Mouse (Mus musculus): ENCODE data around the gene Angptl6. TPM values are rescaled to one million over a fixed set of nuclear protein-coding genes. Genes with fewer than 3 reads are reported as not detected.

Angptl6 gene
- polyA plus RNA-seq, 1 experiment from 2014 or later: 2.7 TPM

GRCm38 (mm10) chr9:20875021-20875790 lies 4.3 kb downstream of the Angptl6 start:
- Histone ChIP-seq H3K4me3 (ENCODE audit: low read length) (no peak overlapping the region), H3K27ac (ENCODE audit: low read length) (no peak overlapping the region), H3K9me3 (ENCODE audit: control insufficient read depth, low read length) (no peaks in the 10 kb centered on the region), H3K36me3 (ENCODE audit: control insufficient read depth, insufficient read depth, low read length) (no peaks in the 10 kb centered on the region), H3K9ac (ENCODE audit: low read length) (no peak overlapping the region), H3K27me3 (ENCODE audit: control insufficient read depth, insufficient read depth, low read depth, low read length) (no peaks in the 10 kb centered on the region), H3K4me2 (ENCODE audit: low read depth, low read length) (no peak overlapping the region), H3K4me1 (replicated peaks; ENCODE audit: control insufficient read depth, insufficient read depth, low read length) (peaks cover 5% of the 10 kb centered on the region)
- 55% methylated on average over 23 of the region's 23 CpGs for WGBS
- no peak for ATAC-seq (ENCODE audit: low read depth)

GRCm38 (mm10) chr9:20873521-20873920 lies 6.0 kb downstream of the Angptl6 start:
- H3K9ac ChIP-seq (ENCODE audit: low read length): no peak overlapping the region
- no peak overlapping the region for H3K4me3 ChIP-seq (ENCODE audit: low read length)
- ATAC-seq (ENCODE audit: low read depth): no peak
- 77% methylated on average over 12 of the region's 12 CpGs for WGBS
- H3K4me1 ChIP-seq (replicated peaks; ENCODE audit: control insufficient read depth, insufficient read depth, low read length): peaks cover 9% of the 10 kb centered on the region
- H3K9me3 ChIP-seq (ENCODE audit: control insufficient read depth, low read length): no peaks in the 10 kb centered on the region
- peaks cover 5% of the 10 kb centered on the region; the same call in 1 of the 2 replicates for H3K27me3 ChIP-seq (ENCODE audit: control insufficient read depth, insufficient read depth, low read depth, low read length)
- H3K4me2 ChIP-seq (ENCODE audit: low read depth, low read length): no peak overlapping the region
- H3K27ac ChIP-seq (ENCODE audit: low read length): no peak overlapping the region
- no peaks in the 10 kb centered on the region for H3K36me3 ChIP-seq (ENCODE audit: control insufficient read depth, insufficient read depth, low read length)

- Histone ChIP-seq H3K4me1 (replicated peaks; ENCODE audit: control insufficient read depth, insufficient read depth, low read length) (peaks cover 9% of the 10 kb centered on the region), H3K9me3 (ENCODE audit: control insufficient read depth, low read length) (no peaks in the 10 kb centered on the region), H3K9ac (ENCODE audit: low read length) (no peak overlapping the region), H3K4me2 (ENCODE audit: low read depth, low read length) (no peak overlapping the region), H3K36me3 (ENCODE audit: control insufficient read depth, insufficient read depth, low read length) (no peaks in the 10 kb centered on the region), H3K4me3 (ENCODE audit: low read length) (no peak overlapping the region), H3K27ac (ENCODE audit: low read length) (no peak overlapping the region), H3K27me3 (ENCODE audit: control insufficient read depth, insufficient read depth, low read depth, low read length) (peaks cover 8% of the 10 kb centered on the region; the same call in 1 of the 2 replicates)
- WGBS: 82% methylated on average over 10 of the region's 10 CpGs
- ATAC-seq (ENCODE audit: low read depth): no peak
Measured at GRCm38 (mm10) chr9:20872991-20873390, 6.5 kb downstream of the Angptl6 start.

GRCm38 (mm10) chr9:20870211-20871173 lies 9.0 kb downstream of the Angptl6 start:
- H3K4me3 ChIP-seq (ENCODE audit: low read length): no peak overlapping the region
- no peak overlapping the region for H3K9ac ChIP-seq (ENCODE audit: low read length)
- H3K9me3 ChIP-seq (ENCODE audit: control insufficient read depth, low read length): no peaks in the 10 kb centered on the region
- WGBS: 69% methylated on average over 12 of the region's 12 CpGs
- H3K36me3 ChIP-seq (ENCODE audit: control insufficient read depth, insufficient read depth, low read length): no peaks in the 10 kb centered on the region
- no peak overlapping the region for H3K4me2 ChIP-seq (ENCODE audit: low read depth, low read length)
- peaks cover 8% of the 10 kb centered on the region; the same call in 1 of the 2 replicates for H3K27me3 ChIP-seq (ENCODE audit: control insufficient read depth, insufficient read depth, low read depth, low read length)
- no peak for ATAC-seq (ENCODE audit: low read depth)
- H3K4me1 ChIP-seq (replicated peaks; ENCODE audit: control insufficient read depth, insufficient read depth, low read length): peaks cover 5% of the 10 kb centered on the region; the same call in 1 of the 2 replicates
- H3K27ac ChIP-seq (ENCODE audit: low read length): no peak overlapping the region

- no peak; the same call in 1 of the 2 replicates for ATAC-seq (ENCODE audit: low read depth)
- peaks cover 5% of the 10 kb centered on the region; the same call in 1 of the 2 replicates for H3K4me1 ChIP-seq (replicated peaks; ENCODE audit: control insufficient read depth, insufficient read depth, low read length)
- peak overlapping the region; percentile 67 for H3K4me2 ChIP-seq (ENCODE audit: low read depth, low read length)
- no peak overlapping the region for H3K27ac ChIP-seq (ENCODE audit: low read length)
- peak overlapping the region; percentile 67 for H3K4me3 ChIP-seq (ENCODE audit: low read length)
- peak overlapping the region; percentile 71 for H3K9ac ChIP-seq (ENCODE audit: low read length)
- no peaks in the 10 kb centered on the region for H3K9me3 ChIP-seq (ENCODE audit: control insufficient read depth, low read length)
- no peaks in the 10 kb centered on the region for H3K36me3 ChIP-seq (ENCODE audit: control insufficient read depth, insufficient read depth, low read length)
- WGBS: 3% methylated on average over 19 of the region's 19 CpGs
- H3K27me3 ChIP-seq (ENCODE audit: control insufficient read depth, insufficient read depth, low read depth, low read length): peaks cover 8% of the 10 kb centered on the region; the same call in 1 of the 2 replicates
Measured at GRCm38 (mm10) chr9:20869246-20869645, 10.3 kb downstream of the Angptl6 start.

- Histone ChIP-seq H3K27me3 (ENCODE audit: control insufficient read depth, insufficient read depth, low read depth, low read length) (peaks cover 8% of the 10 kb centered on the region; the same call in 1 of the 2 replicates), H3K4me3 (ENCODE audit: low read length) (peak within 1 kb of the TSS; percentile 67), H3K9me3 (ENCODE audit: control insufficient read depth, low read length) (no peaks in the 10 kb centered on the region), H3K9ac (ENCODE audit: low read length) (peak within 1 kb of the TSS; percentile 71), H3K4me1 (replicated peaks; ENCODE audit: control insufficient read depth, insufficient read depth, low read length) (peaks cover 5% of the 10 kb centered on the region; the same call in 1 of the 2 replicates), H3K36me3 (ENCODE audit: control insufficient read depth, insufficient read depth, low read length) (no peaks in the 10 kb centered on the region), H3K4me2 (ENCODE audit: low read depth, low read length) (peak within 1 kb of the TSS; percentile 67), H3K27ac (ENCODE audit: low read length) (no peak within 1 kb of the TSS)
- 7% methylated on average over 53 of the region's 53 CpGs for WGBS
- ATAC-seq (ENCODE audit: low read depth): peak; percentile 76
Measured at GRCm38 (mm10) chr9:20868448-20869001, 11.0 kb downstream of the Angptl6 start, which contains the start of gene A230050P20Rik. Gene A230050P20Rik, plus strand, starts transcription at chr9:20868642.

GRCm38 (mm10) chr9:20866879-20867278 lies 12.6 kb downstream of the Angptl6 start:
- ATAC-seq (ENCODE audit: low read depth): no peak
- WGBS: 55% methylated on average over 3 of the region's 3 CpGs

GRCm38 (mm10) chr9:20862225-20862624 lies 17.3 kb downstream of the Angptl6 start:
- ATAC-seq (ENCODE audit: low read depth): no peak
- H3K4me1 ChIP-seq (replicated peaks; ENCODE audit: control insufficient read depth, insufficient read depth, low read length): no peaks in the 10 kb centered on the region
- H3K4me3 ChIP-seq (ENCODE audit: low read length): no peak overlapping the region
- H3K4me2 ChIP-seq (ENCODE audit: low read depth, low read length): no peak overlapping the region
- H3K9ac ChIP-seq (ENCODE audit: low read length): no peak overlapping the region
- no peaks in the 10 kb centered on the region for H3K9me3 ChIP-seq (ENCODE audit: control insufficient read depth, low read length)
- no peaks in the 10 kb centered on the region for H3K36me3 ChIP-seq (ENCODE audit: control insufficient read depth, insufficient read depth, low read length)
- 53% methylated on average over 4 of the region's 4 CpGs for WGBS
- H3K27ac ChIP-seq (ENCODE audit: low read length): no peak overlapping the region
- H3K27me3 ChIP-seq (ENCODE audit: control insufficient read depth, insufficient read depth, low read depth, low read length): no peaks in the 10 kb centered on the region

More at GRCm38 (mm10) chr9:20866879-20867278, 12.6 kb downstream of the Angptl6 start:
- no peak overlapping the region for H3K27ac ChIP-seq (ENCODE audit: low read length)
- no peaks in the 10 kb centered on the region for H3K36me3 ChIP-seq (ENCODE audit: control insufficient read depth, insufficient read depth, low read length)
- H3K27me3 ChIP-seq (ENCODE audit: control insufficient read depth, insufficient read depth, low read depth, low read length): peaks cover 8% of the 10 kb centered on the region; the same call in 1 of the 2 replicates
- H3K9ac ChIP-seq (ENCODE audit: low read length): no peak overlapping the region
- H3K4me1 ChIP-seq (replicated peaks; ENCODE audit: control insufficient read depth, insufficient read depth, low read length): peaks cover 5% of the 10 kb centered on the region; the same call in 1 of the 2 replicates
- no peak overlapping the region for H3K4me2 ChIP-seq (ENCODE audit: low read depth, low read length)
- H3K4me3 ChIP-seq (ENCODE audit: low read length): no peak overlapping the region
- H3K9me3 ChIP-seq (ENCODE audit: control insufficient read depth, low read length): no peaks in the 10 kb centered on the region
